Mouse (Mus musculus) c-Kit-positive CD71-negative TER-119-negative erythroid progenitor cells, embryonic 14.5 days (primary cell): ENCODE data around the gene Slc6a1.
A peak's percentile ranks its signal among the peaks of the same experiment; 100 is the strongest.

Source experiments
- DNase-seq: peaks from one replicate; pipeline ENCODE4 v3.0.0-alpha.2; 2013; ENCODE audit warnings: low read depth

Gene Slc6a1

DNA sequence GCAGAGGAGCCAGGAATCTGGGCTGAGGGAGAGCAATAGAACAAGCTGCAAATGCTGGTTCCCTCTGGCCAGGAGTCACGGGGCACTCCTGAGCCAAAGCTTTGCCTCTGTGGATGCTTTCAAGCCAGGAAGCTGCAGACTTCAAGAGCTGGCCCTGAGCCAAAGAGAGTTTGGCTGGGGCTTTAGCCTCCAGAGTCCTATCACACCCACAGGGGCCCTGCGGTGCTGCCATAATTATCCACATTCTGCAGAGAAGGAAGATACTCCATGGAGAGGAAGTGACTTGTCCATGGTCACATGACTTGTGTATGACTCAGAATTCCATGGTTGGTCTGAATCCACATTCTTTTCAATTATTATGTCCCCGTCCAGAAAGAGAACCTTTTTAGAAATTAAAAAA is 75.7 kb downstream of the Slc6a1 start:
- DNase-seq = no peak

DNA sequence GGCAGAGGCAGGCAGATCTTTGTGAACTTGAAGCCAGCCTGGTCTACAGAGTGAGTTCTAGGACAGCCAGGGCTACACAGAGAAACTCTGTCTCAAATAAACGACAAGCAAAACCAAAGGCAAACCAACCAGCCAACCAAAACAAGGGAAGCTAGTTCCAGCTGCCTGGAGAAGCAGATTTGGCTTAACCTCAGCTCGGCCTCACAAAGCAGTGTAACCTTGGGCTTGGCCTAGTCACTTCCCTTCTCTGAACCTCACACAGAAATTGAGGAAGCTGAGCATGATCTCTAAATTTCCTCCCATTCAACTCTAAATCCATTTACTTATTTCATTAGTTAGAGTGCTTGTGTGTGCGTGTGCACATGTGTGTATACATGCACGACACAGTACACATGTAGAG is 79.9 kb downstream of the Slc6a1 start:
- peak; percentile 20 for DNase-seq

DNA sequence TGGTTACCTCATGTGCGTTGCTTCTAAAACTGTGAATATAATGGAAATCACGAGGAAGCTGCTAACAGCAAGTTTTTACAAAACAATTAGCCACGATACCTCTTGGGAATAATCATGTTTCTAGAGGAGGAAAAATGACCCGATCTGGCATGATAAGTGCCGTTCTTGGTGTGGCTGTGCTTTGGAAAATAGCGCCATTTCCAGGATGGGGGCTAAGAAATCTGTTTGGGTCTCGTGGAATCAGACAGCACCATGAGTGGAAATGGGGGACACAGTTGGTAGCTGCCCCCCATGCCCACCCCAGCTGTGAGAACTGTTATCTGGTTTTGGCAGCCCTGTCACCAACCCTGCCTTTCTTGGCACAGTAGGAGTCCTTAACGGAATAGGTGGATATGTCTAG is 81.3 kb downstream of the Slc6a1 start:
- no peak for DNase-seq

DNA sequence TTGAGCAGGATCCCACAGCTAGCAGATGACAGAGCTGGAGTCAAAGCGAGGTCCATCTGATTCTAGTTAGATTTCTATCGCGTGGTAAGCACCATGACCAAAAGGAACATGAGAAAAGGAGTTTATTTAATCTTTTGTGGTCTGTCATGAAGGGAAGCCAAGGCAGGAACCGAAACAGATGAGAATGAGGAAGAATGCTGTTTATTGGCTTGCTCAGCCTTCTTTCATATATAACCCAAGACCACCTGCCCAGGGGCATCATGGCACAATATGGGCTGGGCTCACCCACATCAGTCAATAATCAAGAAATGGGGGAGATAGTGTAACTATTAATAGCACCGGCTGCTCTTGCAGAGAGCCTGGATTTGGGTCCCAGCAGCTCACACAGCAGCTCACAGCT is 82.3 kb downstream of the Slc6a1 start:
- DNase-seq = no peak

DNA sequence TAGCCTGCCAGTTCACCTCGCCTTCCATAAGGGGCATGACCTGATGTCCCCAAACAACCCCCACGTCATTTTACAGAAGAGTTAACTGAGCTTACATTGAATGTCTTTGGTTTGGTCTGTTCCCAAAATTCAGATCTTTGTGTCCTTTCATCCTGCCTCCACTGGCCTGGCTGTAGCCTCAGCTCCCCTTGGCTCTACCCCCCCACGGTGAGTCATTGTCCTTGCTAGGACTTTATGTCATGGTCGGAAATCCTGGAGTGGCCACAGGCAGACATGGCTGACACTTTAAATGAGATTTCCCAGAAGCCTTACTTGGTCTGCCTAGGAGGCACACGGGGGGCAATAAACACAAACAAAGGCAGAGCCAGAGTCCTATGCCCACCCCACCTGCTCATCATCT is 83.8 kb downstream of the Slc6a1 start:
- DNase-seq = no peak
